Mouse (Mus musculus) ES-Bruce4 (cell line): ENCODE results near the gene Med18. TPM values are rescaled to one million over a fixed set of nuclear protein-coding genes. Genes with fewer than 3 reads are reported as not detected.
A peak's percentile ranks its signal among the peaks of the same experiment; 100 is the strongest.

ENCODE experiments used
- H3K27ac ChIP-seq: 2 replicates; pipeline ENCODE4 v1.5.1; 2012; ENCODE audit warnings: low read length, inconsistent platforms; ENCODE audit not compliant: insufficient read depth
- H3K27me3 ChIP-seq: 2 replicates; pipeline ENCODE4 v1.6.1; 2012; ENCODE audit warnings: mild to moderate bottlenecking, low read length, inconsistent platforms; ENCODE audit not compliant: control insufficient read depth, poor library complexity, insufficient read depth, severe bottlenecking
- H3K36me3 ChIP-seq: 2 replicates; pipeline ENCODE4 v1.6.1; 2012; ENCODE audit warnings: inconsistent platforms, mild to moderate bottlenecking, low read length, moderate library complexity; ENCODE audit not compliant: control insufficient read depth, poor library complexity, insufficient read depth, severe bottlenecking
- H3K4me1 ChIP-seq: one replicate; pipeline ENCODE4 v1.8.1; 2011; ENCODE audit warnings: low read length; ENCODE audit not compliant: control insufficient read depth, insufficient read depth
- H3K4me3 ChIP-seq: 2 replicates; pipeline ENCODE4 v1.5.1; 2011; ENCODE audit warnings: low read depth, mild to moderate bottlenecking, low read length
- H3K9ac ChIP-seq: 2 replicates; pipeline ENCODE4 v1.6.1; 2012; ENCODE audit warnings: low read depth, mild to moderate bottlenecking, inconsistent platforms; ENCODE audit not compliant: poor library complexity, severe bottlenecking
- H3K9me3 ChIP-seq: replicated peaks from 2 replicates; pipeline ENCODE4 v1.6.1; 2012; ENCODE audit warnings: mild to moderate bottlenecking, low read length, inconsistent platforms; ENCODE audit not compliant: control insufficient read depth, poor library complexity, insufficient read depth, severe bottlenecking
- CTCF ChIP-seq: IDR thresholded peaks from one replicate; pipeline ENCODE4 v1.8.1; 2011; ENCODE audit warnings: low read depth, low read length
- EP300 ChIP-seq: IDR thresholded peaks from 2 replicates; pipeline ENCODE4 v1.6.1; 2011; ENCODE audit warnings: low read depth, low read length; ENCODE audit not compliant: insufficient read depth
- POLR2A ChIP-seq: IDR thresholded peaks from one replicate; pipeline ENCODE4 v1.8.1; 2011; ENCODE audit warnings: low read length; ENCODE audit not compliant: insufficient read depth
- polyA plus RNA-seq: library from polyadenylated mRNA; stranded (reverse); fragments of >200 nt; gene quantifications from 2 replicates; pipeline ENCODE4 v1.2.4, GENCODE M21; 2011; ENCODE audit warnings: low read depth; ENCODE audit not compliant: missing spikeins, insufficient read depth, insufficient read length

Med18 gene
- polyA plus RNA-seq, 1 experiment, result 22.5 TPM

- no peak overlapping the region for H3K27ac ChIP-seq
- H3K9me3 ChIP-seq, result no peaks in the 10 kb centered on the region
- H3K4me1 ChIP-seq, result no peaks in the 10 kb centered on the region
- H3K4me3 ChIP-seq, result no peak overlapping the region
- no peak overlapping the region for H3K9ac ChIP-seq
- TF ChIP-seq EP300 (no peak), CTCF (no peak), POLR2A (no peak)
- H3K27me3 ChIP-seq, result no peaks in the 10 kb centered on the region
- H3K36me3 ChIP-seq, result peaks cover 17% of the 10 kb centered on the region
Observed at GRCm38 (mm10) chr4:132455146-132455545, 8.6 kb downstream of the Med18 start.

- Histone ChIP-seq H3K27ac (no peak overlapping the region), H3K9ac (no peak overlapping the region), H3K4me3 (no peak overlapping the region), H3K27me3 (no peaks in the 10 kb centered on the region), H3K36me3 (peaks cover 10% of the 10 kb centered on the region), H3K9me3 (no peaks in the 10 kb centered on the region), H3K4me1 (no peaks in the 10 kb centered on the region)
- TF ChIP-seq POLR2A (no peak), EP300 (no peak), CTCF (peak; percentile 53)
Observed at GRCm38 (mm10) chr4:132454216-132454615, 9.5 kb downstream of the Med18 start.

GRCm38 (mm10) chr4:132449778-132450177 lies 13.9 kb downstream of the Med18 start:
- Histone ChIP-seq H3K4me1 (no peaks in the 10 kb centered on the region), H3K27me3 (no peaks in the 10 kb centered on the region), H3K27ac (no peak overlapping the region), H3K36me3 (no peaks in the 10 kb centered on the region), H3K9ac (no peak overlapping the region), H3K4me3 (no peak overlapping the region), H3K9me3 (no peaks in the 10 kb centered on the region)
- TF ChIP-seq CTCF, result no peak
- no peak for TF ChIP-seq EP300
- TF ChIP-seq POLR2A, result no peak

GRCm38 (mm10) chr4:132446105-132446504 lies 17.6 kb downstream of the Med18 start:
- Histone ChIP-seq H3K36me3 (no peaks in the 10 kb centered on the region), H3K27ac (no peak overlapping the region), H3K9ac (no peak overlapping the region), H3K27me3 (no peaks in the 10 kb centered on the region), H3K4me3 (no peak overlapping the region), H3K4me1 (no peaks in the 10 kb centered on the region), H3K9me3 (no peaks in the 10 kb centered on the region)
- no peak for TF ChIP-seq CTCF
- TF ChIP-seq EP300, result no peak
- TF ChIP-seq POLR2A, result no peak

- no peak overlapping the region for H3K4me3 ChIP-seq
- no peaks in the 10 kb centered on the region for H3K36me3 ChIP-seq
- no peaks in the 10 kb centered on the region for H3K4me1 ChIP-seq
- H3K27ac ChIP-seq, result no peak overlapping the region
- H3K27me3 ChIP-seq, result no peaks in the 10 kb centered on the region
- TF ChIP-seq CTCF, result no peak
- no peak for TF ChIP-seq EP300
- no peak for TF ChIP-seq POLR2A
- no peaks in the 10 kb centered on the region for H3K9me3 ChIP-seq
- H3K9ac ChIP-seq, result no peak overlapping the region
Observed at GRCm38 (mm10) chr4:132444516-132444915, 19.2 kb downstream of the Med18 start.

- Histone ChIP-seq H3K27me3 (no peaks in the 10 kb centered on the region), H3K36me3 (no peaks in the 10 kb centered on the region), H3K4me1 (peaks cover 2% of the 10 kb centered on the region), H3K9ac (no peak overlapping the region), H3K9me3 (no peaks in the 10 kb centered on the region), H3K4me3 (no peak overlapping the region), H3K27ac (no peak overlapping the region)
- TF ChIP-seq CTCF (no peak), EP300 (no peak), POLR2A (no peak)
Observed at GRCm38 (mm10) chr4:132437857-132438256, 25.9 kb downstream of the Med18 start.
